Mouse (Mus musculus): ENCODE measurements at regions not wholly inside any gene's neighbourhood (a gene's known extent, or its start where the extent isn't known, plus 50 kb on each side); places are given as distances from the start of the nearest gene placed in this dataset.

- TF ChIP-seq CTCF (IDR thresholded peaks at IDR 0.05; ENCODE audit: low read depth, low read length) (no peak), POLR2AphosphoS5 (IDR thresholded peaks at IDR 0.05; ENCODE audit: insufficient replicate concordance, low read depth, low read length) (no peak), TAL1 (conservative IDR thresholded peaks at IDR 0.05; ENCODE audit: low read depth, low read length) (no peak), GATA1 (IDR thresholded peaks at IDR 0.05; ENCODE audit: borderline replicate concordance, low read length) (no peak)
Observed at GRCm38 (mm10) chr10:37741581-37741980, 602.9 kb upstream of the Marcks start.

All from G1E (cell line).